Mouse (Mus musculus): ENCODE results near the gene Osbpl8. TPM values are rescaled to one million over a fixed set of nuclear protein-coding genes. Genes with fewer than 3 reads are reported as not detected.

Gene Osbpl8
- polyA plus RNA-seq, 1 experiment from 2014 or later, result 2.8 TPM

DNA sequence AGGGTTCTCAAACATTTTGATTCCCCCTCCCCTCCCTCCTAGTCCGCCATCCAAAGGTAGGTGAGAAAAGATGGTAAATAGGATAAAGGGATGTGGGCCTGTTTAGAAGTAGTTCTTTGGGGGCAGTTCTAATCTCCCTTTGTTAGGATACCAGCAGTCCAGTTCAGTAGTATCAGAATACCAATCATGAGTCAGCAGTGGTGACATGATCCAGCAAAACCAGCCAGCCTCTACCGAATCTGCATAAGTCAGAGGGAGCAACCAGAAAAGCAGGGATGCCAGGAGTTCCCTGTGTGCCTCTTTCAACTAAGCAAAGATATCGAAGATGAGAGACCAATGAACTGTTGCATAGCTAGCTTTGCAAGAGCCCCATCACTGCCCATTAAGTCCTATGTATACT, 91.6 kb downstream of the Osbpl8 start:
- no peak overlapping the region for H3K4me3 ChIP-seq (ENCODE audit: low read depth, low read length)
- no peaks in the 10 kb centered on the region for H3K9me3 ChIP-seq (ENCODE audit: control insufficient read depth)
- no peaks in the 10 kb centered on the region for H3K4me1 ChIP-seq (replicated peaks; ENCODE audit: control insufficient read depth, insufficient read depth, low read length)
- H3K27me3 ChIP-seq (replicated peaks; ENCODE audit: control insufficient read depth, insufficient read depth, low read length), result no peaks in the 10 kb centered on the region
- no peak for TF ChIP-seq CTCF (IDR thresholded peaks at IDR 0.05; ENCODE audit: low read depth)
- no peak for ATAC-seq
- 89% methylated on average over 3 of the region's 3 CpGs for WGBS
- H3K4me2 ChIP-seq (replicated peaks; ENCODE audit: low read depth), result no peak overlapping the region
- H3K36me3 ChIP-seq (ENCODE audit: control insufficient read depth, insufficient read depth), result no peaks in the 10 kb centered on the region
- H3K9ac ChIP-seq (ENCODE audit: low read depth, low read length), result no peak overlapping the region
- H3K27ac ChIP-seq (ENCODE audit: low read depth, low read length), result no peak overlapping the region

DNA sequence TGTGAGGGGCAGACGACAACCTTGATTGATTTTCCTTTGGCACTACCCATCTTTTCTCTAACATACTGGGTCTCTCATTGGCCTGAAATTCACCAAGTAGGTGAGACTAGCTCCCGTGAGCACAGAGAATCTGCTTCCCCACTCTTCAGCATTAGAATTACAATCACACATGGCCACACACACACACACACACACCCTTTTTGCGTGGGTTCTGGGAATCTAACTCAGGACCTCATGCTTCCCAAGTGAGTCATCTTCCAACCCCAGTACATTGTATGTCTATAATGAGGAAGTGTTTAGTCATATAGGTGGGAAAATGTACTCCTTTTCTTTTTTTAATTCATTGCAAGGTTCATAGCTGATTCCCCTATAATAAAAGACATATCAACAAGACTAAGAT, 92.8 kb downstream of the Osbpl8 start:
- H3K27ac ChIP-seq (ENCODE audit: low read depth, low read length), result no peak overlapping the region
- no peaks in the 10 kb centered on the region for H3K9me3 ChIP-seq (ENCODE audit: control insufficient read depth)

DNA sequence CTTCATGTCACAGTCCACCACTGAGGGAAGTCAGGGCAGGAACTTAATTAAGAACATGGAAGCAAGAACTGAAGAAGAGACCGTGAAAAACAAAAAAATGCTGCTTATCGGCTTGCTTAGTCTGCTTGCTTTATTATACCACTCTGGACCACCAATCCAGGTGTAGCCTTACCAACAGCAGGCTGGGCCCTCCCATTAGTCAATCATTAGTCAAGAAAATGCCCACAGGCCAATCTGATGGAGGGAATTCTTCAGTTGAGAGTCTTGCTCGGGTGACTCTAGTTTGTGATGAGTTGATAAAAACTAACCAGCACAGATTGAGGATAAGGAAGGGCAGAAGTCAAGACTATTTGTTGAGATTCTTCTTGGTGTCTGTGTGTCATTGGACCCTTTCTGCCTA, 93.7 kb downstream of the Osbpl8 start:
- TF ChIP-seq CTCF (IDR thresholded peaks at IDR 0.05; ENCODE audit: low read depth), result no peak
- Histone ChIP-seq H3K4me3 (ENCODE audit: low read depth, low read length) (no peak overlapping the region), H3K9ac (ENCODE audit: low read depth, low read length) (no peak overlapping the region), H3K36me3 (ENCODE audit: control insufficient read depth, insufficient read depth) (no peaks in the 10 kb centered on the region), H3K9me3 (ENCODE audit: control insufficient read depth) (no peaks in the 10 kb centered on the region), H3K4me2 (replicated peaks; ENCODE audit: low read depth) (no peak overlapping the region), H3K27me3 (replicated peaks; ENCODE audit: control insufficient read depth, insufficient read depth, low read length) (no peaks in the 10 kb centered on the region), H3K4me1 (replicated peaks; ENCODE audit: control insufficient read depth, insufficient read depth, low read length) (no peaks in the 10 kb centered on the region), H3K27ac (ENCODE audit: low read depth, low read length) (no peak overlapping the region)
- 74% methylated on average over 3 of the region's 3 CpGs for WGBS
- ATAC-seq, result no peak

More for the DNA sequence above, 92.8 kb downstream of the Osbpl8 start:
- WGBS, result 89% methylated on average over 3 of the region's 3 CpGs
- Histone ChIP-seq H3K36me3 (ENCODE audit: control insufficient read depth, insufficient read depth) (no peaks in the 10 kb centered on the region), H3K4me2 (replicated peaks; ENCODE audit: low read depth) (no peak overlapping the region), H3K27me3 (replicated peaks; ENCODE audit: control insufficient read depth, insufficient read depth, low read length) (no peaks in the 10 kb centered on the region), H3K4me1 (replicated peaks; ENCODE audit: control insufficient read depth, insufficient read depth, low read length) (no peaks in the 10 kb centered on the region), H3K9ac (ENCODE audit: low read depth, low read length) (no peak overlapping the region), H3K4me3 (ENCODE audit: low read depth, low read length) (no peak overlapping the region)
- ATAC-seq, result no peak
- no peak for TF ChIP-seq CTCF (IDR thresholded peaks at IDR 0.05; ENCODE audit: low read depth)

DNA sequence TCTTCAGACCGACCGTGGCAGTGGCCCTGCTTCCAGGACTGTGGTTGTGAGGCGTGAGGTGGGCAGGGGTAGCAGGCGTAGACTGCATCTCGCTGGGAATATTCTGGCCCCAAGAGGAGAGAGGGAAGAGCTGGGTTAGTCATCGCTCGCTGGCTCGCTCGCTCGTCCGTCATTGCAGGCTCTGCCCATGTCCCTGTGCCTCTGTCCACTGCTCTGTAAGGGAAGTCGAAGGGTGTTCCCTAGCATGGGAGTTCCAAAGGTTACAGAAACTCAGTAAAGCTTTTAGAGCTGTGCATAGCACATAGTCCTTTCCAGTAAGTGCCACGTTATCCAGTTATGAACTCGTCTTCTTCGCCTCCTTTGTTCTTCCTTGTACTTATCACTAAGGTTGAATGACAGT, 107.1 kb downstream of the Osbpl8 start:
- H3K27me3 ChIP-seq (replicated peaks; ENCODE audit: control insufficient read depth, insufficient read depth, low read length), result no peaks in the 10 kb centered on the region
- H3K4me1 ChIP-seq (replicated peaks; ENCODE audit: control insufficient read depth, insufficient read depth, low read length), result no peaks in the 10 kb centered on the region
- H3K36me3 ChIP-seq (ENCODE audit: control insufficient read depth, insufficient read depth), result peaks cover 20% of the 10 kb centered on the region
- H3K9ac ChIP-seq (ENCODE audit: low read depth, low read length), result no peak overlapping the region
- ATAC-seq, result peak; percentile 86
- no peak for TF ChIP-seq CTCF (IDR thresholded peaks at IDR 0.05; ENCODE audit: low read depth)
- no peaks in the 10 kb centered on the region for H3K9me3 ChIP-seq (ENCODE audit: control insufficient read depth)
- H3K4me2 ChIP-seq (replicated peaks; ENCODE audit: low read depth), result peak overlapping the region; percentile 18; the same call in 1 of the 2 replicates
- 65% methylated on average over 15 of the region's 15 CpGs for WGBS
- no peak overlapping the region for H3K4me3 ChIP-seq (ENCODE audit: low read depth, low read length)
- 0 out of 2 replicates have a peak overlapping the region, but pooled peaks have one; percentile 36 for H3K27ac ChIP-seq (ENCODE audit: low read depth, low read length)

DNA sequence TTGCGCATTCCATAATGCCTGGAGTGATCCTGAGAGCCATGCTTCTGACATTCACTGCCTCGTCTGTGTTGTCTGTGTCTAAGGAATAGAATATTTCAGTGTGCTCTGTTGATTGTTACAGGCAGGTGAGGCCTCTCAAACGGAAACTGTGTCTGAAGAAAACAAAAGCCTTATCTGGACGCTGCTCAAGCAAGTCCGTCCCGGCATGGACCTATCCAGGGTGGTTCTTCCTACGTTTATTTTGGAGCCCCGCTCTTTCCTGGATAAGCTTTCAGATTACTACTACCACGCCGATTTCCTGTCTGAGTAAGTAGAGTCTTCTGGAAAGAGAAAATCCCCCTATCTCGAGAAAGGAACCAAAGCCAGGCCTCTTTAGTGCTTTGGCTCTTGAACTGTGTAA, 108.4 kb downstream of the Osbpl8 start:
- no peak overlapping the region for H3K9ac ChIP-seq (ENCODE audit: low read depth, low read length)
- no peaks in the 10 kb centered on the region for H3K27me3 ChIP-seq (replicated peaks; ENCODE audit: control insufficient read depth, insufficient read depth, low read length)
- peaks cover 26% of the 10 kb centered on the region for H3K36me3 ChIP-seq (ENCODE audit: control insufficient read depth, insufficient read depth)
- no peak for ATAC-seq
- no peak overlapping the region for H3K27ac ChIP-seq (ENCODE audit: low read depth, low read length)
- WGBS, result 73% methylated on average over 11 of the region's 11 CpGs
- no peaks in the 10 kb centered on the region for H3K4me1 ChIP-seq (replicated peaks; ENCODE audit: control insufficient read depth, insufficient read depth, low read length)
- no peaks in the 10 kb centered on the region for H3K9me3 ChIP-seq (ENCODE audit: control insufficient read depth)
- TF ChIP-seq CTCF (IDR thresholded peaks at IDR 0.05; ENCODE audit: low read depth), result no peak
- no peak overlapping the region for H3K4me2 ChIP-seq (replicated peaks; ENCODE audit: low read depth)
- no peak overlapping the region for H3K4me3 ChIP-seq (ENCODE audit: low read depth, low read length)

DNA sequence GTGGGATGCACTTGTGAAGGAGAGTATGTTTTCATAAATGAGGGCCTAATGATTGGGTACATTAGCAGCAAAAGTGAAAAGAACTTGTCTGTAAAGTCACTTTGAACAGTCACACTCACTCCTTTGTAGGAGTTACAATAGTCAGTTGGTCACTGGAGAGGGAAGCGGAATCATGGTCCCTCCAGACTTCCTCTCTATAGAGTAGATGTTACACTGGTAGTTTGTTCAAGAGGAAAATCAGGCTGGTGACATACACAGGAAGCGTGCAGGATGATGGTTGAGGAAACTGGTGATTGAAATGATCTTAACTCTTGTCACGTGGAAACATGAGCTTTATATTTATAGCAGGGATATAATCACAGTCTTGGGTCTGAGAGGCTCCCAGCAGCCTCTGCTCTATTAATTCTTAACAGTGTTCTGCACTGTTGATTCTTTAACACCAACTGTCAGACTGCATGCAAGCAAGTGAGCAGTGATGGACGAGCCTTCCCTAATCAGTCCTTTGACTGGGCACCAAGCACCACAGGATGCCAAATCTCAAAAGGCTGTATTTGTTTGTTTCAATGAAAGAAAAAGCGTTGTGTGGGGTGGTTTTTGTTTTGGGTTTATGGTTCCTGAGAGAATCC, 109.0 kb downstream of the Osbpl8 start:
- no peak for ATAC-seq
- H3K27me3 ChIP-seq (replicated peaks; ENCODE audit: control insufficient read depth, insufficient read depth, low read length), result no peaks in the 10 kb centered on the region
- no peak overlapping the region for H3K27ac ChIP-seq (ENCODE audit: low read depth, low read length)
- TF ChIP-seq CTCF (IDR thresholded peaks at IDR 0.05; ENCODE audit: low read depth), result no peak
- no peak overlapping the region for H3K4me2 ChIP-seq (replicated peaks; ENCODE audit: low read depth)
- no peak overlapping the region for H3K4me3 ChIP-seq (ENCODE audit: low read depth, low read length)
- H3K36me3 ChIP-seq (ENCODE audit: control insufficient read depth, insufficient read depth), result peaks cover 28% of the 10 kb centered on the region
- H3K4me1 ChIP-seq (replicated peaks; ENCODE audit: control insufficient read depth, insufficient read depth, low read length), result no peaks in the 10 kb centered on the region
- 79% methylated on average over 5 of the region's 5 CpGs for WGBS
- H3K9me3 ChIP-seq (ENCODE audit: control insufficient read depth), result no peaks in the 10 kb centered on the region
- H3K9ac ChIP-seq (ENCODE audit: low read depth, low read length), result no peak overlapping the region
